Mouse (Mus musculus) kidney, adult 2 months (tissue): ENCODE results near the gene Olfr1441. TPM values are rescaled to one million over a fixed set of nuclear protein-coding genes. Genes with fewer than 3 reads are reported as not detected.

ENCODE experiments used
- DNase-seq: peaks from one replicate; pipeline ENCODE4 v3.0.0; 2021
- H3K27ac ChIP-seq: fragments of 200-500 bp; 2 replicates; pipeline ENCODE4 v1.5.1; 2012; ENCODE audit warnings: low read depth, low read length, control low read depth, inconsistent platforms; ENCODE audit not compliant: insufficient read depth
- H3K27me3 ChIP-seq: fragments of 200-500 bp; replicated peaks from 2 replicates; pipeline ENCODE4 v1.6.1; 2012; ENCODE audit warnings: mild to moderate bottlenecking, moderate library complexity, low read length, inconsistent platforms; ENCODE audit not compliant: control insufficient read depth, insufficient read depth
- H3K36me3 ChIP-seq: fragments of 200-500 bp; 2 replicates; pipeline ENCODE4 v1.6.1; 2012; ENCODE audit warnings: mild to moderate bottlenecking, moderate library complexity, low read length, inconsistent platforms; ENCODE audit not compliant: control insufficient read depth, insufficient read depth
- H3K4me1 ChIP-seq: fragments of 200-500 bp; 2 replicates; pipeline ENCODE4 v1.6.1; 2011; ENCODE audit warnings: low read length; ENCODE audit not compliant: control insufficient read depth, insufficient read depth
- H3K4me3 ChIP-seq: fragments of 200-500 bp; 2 replicates; pipeline ENCODE4 v1.5.1; 2011; ENCODE audit warnings: mild to moderate bottlenecking, low read depth, low read length, control low read depth; ENCODE audit not compliant: insufficient read depth
- CTCF ChIP-seq: fragments of 200-500 bp; conservative IDR thresholded peaks from 2 replicates; pipeline ENCODE4 v1.5.1; 2011; ENCODE audit warnings: low read depth, mild to moderate bottlenecking, control low read depth, low read length, moderate library complexity, mixed read lengths; ENCODE audit not compliant: insufficient read depth, insufficient read length
- POLR2A ChIP-seq: fragments of 200-500 bp; IDR thresholded peaks from one replicate; pipeline ENCODE4 v1.6.1; 2011; ENCODE audit warnings: low read depth, low read length, control low read depth
- WGBS: fragments of 180-500 bp; shearing (Covaris S2); methylation state at CpG from one replicate; pipeline ENCODE4 v1.1.7; 2018; 5-methylcytosine and 5-hydroxymethylcytosine counted together
- polyA plus RNA-seq: library from polyadenylated mRNA; depleted of rRNA; stranded (reverse); fragments of >200 nt; gene quantifications from 2 replicates; pipeline ENCODE4 v1.2.3, GENCODE M21; 2012

Olfr1441 gene
- polyA plus RNA-seq, 1 experiment = not detected

DNA sequence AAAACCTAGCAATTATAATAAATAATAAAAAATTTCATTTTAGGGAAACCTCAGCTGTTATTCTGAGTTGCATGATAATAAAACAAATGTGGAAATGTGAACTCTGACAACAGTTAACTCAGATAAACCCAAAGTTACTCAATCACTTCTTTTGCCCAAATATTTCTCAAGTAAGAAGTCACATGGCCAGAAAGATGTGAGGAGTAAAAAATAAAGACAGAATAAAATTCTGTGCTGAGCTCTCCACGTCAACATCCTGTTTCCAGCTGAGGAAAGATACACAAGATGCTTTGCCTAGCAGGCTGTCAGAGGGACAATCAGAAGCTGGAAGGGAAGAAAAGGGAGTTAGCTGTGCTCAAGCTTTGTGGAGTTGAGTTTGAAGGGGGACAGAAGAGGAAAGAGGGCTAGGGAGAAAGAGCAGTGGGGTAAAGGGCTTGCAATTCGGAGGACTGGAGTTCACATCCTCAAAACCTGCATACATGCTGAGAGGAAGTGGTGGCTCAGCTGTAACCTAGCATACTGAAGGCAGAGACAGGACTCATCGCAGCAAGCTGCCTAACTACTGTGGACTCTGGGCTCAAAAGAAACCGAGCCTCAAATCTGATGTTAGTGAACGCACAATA lies 23.0 kb downstream of the Olfr1441 start:
- H3K27ac ChIP-seq = peak overlapping the region; percentile 30; the same call in 1 of the 2 replicates

GRCm38 (mm10) chr19:12442560-12442959 lies 25.3 kb downstream of the Olfr1441 start:
- H3K36me3 ChIP-seq = no peaks in the 10 kb centered on the region
- no peak overlapping the region for H3K27ac ChIP-seq
- TF ChIP-seq CTCF = no peak
- no peak for TF ChIP-seq POLR2A
- H3K4me1 ChIP-seq = no peaks in the 10 kb centered on the region
- no peak for DNase-seq
- H3K4me3 ChIP-seq = no peak overlapping the region
- WGBS = 73% methylated on average over 4 of the region's 4 CpGs
- H3K27me3 ChIP-seq = no peaks in the 10 kb centered on the region

More for the DNA sequence above, 23.0 kb downstream of the Olfr1441 start:
- Histone ChIP-seq H3K4me3 (no peak overlapping the region), H3K4me1 (no peaks in the 10 kb centered on the region), H3K27me3 (no peaks in the 10 kb centered on the region), H3K36me3 (no peaks in the 10 kb centered on the region)
- DNase-seq = no peak
- TF ChIP-seq CTCF (no peak), POLR2A (no peak)
- 64% methylated on average over 5 of the region's 5 CpGs for WGBS

- Histone ChIP-seq H3K27me3 (no peaks in the 10 kb centered on the region), H3K36me3 (no peaks in the 10 kb centered on the region), H3K4me3 (no peak overlapping the region), H3K4me1 (no peaks in the 10 kb centered on the region), H3K27ac (no peak overlapping the region)
- no peak for DNase-seq
- TF ChIP-seq CTCF (no peak), POLR2A (no peak)
- 81% methylated on average over 3 of the region's 3 CpGs for WGBS
Measured at GRCm38 (mm10) chr19:12445014-12445413, 27.8 kb downstream of the Olfr1441 start.

DNA sequence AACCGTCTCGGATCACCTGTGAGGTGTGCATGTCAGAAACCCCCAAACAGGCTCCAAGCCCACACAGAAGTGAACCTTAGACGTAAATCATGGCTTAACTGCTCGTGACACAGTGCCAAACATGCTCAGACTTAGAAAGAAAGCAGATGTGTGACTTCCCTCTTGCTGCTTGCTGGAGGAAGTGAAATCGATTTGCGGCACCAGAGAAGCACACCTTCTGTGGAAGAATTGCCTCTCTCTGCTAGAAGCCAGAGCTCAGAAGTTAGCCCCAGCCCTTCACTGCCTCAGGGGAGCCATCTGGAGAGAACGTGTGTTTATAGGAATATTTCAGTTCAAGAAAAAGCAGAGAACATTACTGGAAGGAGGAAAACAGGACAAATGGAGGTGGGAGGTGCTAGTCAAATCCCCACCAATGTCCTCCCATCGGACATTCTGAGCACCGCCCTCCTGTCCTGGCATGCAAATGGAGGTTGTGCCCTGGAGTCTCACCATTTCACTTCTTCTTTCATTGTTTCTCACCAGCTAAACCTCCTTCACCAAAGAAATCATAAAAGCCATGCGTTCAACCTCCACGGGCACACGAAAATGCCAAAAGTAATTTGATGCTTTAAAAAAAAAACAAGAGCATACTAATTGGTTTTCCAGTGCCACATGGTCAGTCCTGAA lies 40.3 kb downstream of the Olfr1441 start:
- Histone ChIP-seq H3K4me3 (peak overlapping the region; percentile 3; the same call in 1 of the 2 replicates), H3K27me3 (no peaks in the 10 kb centered on the region), H3K36me3 (no peaks in the 10 kb centered on the region), H3K4me1 (no peaks in the 10 kb centered on the region), H3K27ac (no peak overlapping the region)
- TF ChIP-seq POLR2A (no peak), CTCF (no peak)
- WGBS = 28% methylated on average over 12 of the region's 12 CpGs
- DNase-seq = no peak

DNA sequence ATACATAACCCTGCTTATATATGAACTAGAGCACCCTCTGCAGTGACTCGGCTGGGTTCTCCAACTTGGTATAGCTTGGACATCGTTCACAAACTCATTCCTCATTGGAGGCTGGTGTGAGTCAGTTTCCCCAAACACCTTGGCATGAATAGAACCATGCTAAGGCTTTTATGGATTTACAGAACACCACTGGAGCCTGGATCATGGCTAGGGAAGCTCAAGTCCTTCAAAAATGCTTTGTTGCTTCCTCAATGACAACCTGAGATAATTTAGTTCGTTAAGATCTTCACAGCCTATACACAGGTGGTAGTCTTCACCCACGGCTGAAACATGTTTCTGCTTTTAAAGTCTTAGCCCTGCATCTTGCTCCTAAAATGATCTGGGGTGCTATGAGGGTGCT lies 42.3 kb downstream of the Olfr1441 start:
- no peak for TF ChIP-seq POLR2A
- TF ChIP-seq CTCF = no peak
- H3K4me1 ChIP-seq = no peaks in the 10 kb centered on the region
- no peak overlapping the region for H3K4me3 ChIP-seq
- H3K27ac ChIP-seq = no peak overlapping the region
- H3K36me3 ChIP-seq = no peaks in the 10 kb centered on the region
- H3K27me3 ChIP-seq = no peaks in the 10 kb centered on the region
- DNase-seq = no peak
- 56% methylated on average over 4 of the region's 4 CpGs for WGBS

DNA sequence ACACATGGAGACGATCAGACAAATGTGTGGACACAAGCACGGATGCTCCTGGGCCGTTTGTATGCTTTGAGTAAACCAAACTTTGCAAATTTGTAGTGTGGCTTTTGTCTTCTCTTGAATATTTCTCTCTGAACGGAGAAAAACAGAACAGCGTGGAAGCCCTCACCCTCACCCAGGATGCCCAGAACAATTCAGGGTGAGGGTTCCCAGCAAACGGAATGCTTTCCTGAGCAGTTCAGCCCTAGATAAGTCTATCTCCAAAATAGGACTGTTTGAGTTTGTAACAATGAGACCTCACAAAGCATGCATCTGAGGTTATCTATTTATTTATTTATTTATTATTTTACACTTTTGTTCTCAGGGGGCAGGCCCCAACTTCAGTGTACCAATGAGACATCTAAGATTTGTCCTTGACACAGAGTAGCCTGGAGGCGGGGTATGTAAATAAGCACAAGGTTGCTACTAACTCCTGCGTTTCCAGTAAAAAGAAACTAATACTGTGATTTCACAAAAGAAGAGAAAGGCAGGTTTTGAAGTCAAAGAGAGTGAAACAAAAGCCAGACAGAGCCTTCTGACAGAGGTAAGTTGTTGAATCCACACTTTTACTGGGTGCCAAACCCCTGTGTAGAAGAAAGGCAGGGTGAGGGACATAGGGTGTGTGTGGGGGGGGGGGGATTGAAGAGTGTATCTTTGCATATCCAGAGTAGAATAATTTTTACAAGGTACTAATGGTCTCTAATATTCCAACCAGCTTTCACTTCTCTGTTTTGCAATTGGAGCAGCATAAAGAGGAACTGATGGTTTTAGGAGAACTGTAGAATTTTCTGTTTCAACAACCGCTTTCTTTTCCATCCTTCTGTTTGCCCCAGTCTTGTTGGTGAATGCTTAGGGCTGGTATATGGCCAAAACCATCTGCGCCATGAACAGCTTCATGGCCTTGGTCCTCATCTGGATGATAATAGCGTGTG lies 43.3 kb downstream of the Olfr1441 start, which contains the start of gene Mpeg1:
Gene Mpeg1, plus strand, starts transcription at position 498 of the 968 bp plus-strand sequence.
- no peak within 1 kb of the TSS for H3K27ac ChIP-seq
- no peak for DNase-seq
- no peak for TF ChIP-seq POLR2A
- no peak for TF ChIP-seq CTCF
- no peaks in the 10 kb centered on the region for H3K4me1 ChIP-seq
- H3K4me3 ChIP-seq = no peak within 1 kb of the TSS
- H3K36me3 ChIP-seq = no peaks in the 10 kb centered on the region
- H3K27me3 ChIP-seq = no peaks in the 10 kb centered on the region
- 72% methylated on average over 11 of the region's 11 CpGs for WGBS
